ENCODE assay signal across 24 mouse cellular contexts in the genomic region with DNA sequence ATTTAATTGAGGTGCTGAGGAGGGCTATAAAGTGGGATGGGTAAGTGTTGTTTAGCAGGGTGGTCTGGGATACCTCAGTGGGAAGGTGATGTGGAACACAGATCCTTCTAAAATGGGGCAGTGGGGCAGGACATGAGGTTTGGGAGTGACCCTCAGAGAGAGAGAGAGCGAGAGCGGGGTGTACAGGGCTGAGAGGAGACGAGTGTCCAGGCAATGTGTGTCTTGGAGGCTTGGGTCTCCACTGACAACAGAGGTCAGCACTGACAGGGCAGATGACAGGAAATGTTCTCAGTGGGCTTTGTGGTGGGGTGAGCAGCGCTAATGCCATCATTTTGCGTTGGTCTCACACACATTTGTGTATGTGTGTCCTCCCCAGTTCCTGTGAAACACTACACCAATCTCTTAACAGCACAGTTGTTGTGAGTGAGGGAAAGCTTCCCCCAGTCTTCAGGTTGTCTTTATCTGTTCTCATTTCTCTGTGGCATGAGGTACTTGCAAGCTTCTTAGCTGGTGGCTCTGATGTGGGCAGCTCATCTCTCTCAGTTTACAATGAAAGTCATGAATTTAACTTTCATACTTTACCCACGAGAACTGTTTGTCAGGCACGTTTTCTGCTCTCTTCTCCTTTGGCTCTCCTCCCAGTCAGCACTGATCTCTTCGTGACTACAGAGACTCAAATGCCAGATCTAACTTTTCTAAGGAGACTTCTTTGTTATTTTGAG. TPM values are rescaled to one million over a fixed set of nuclear protein-coding genes. Genes with fewer than 3 reads are reported as not detected.
DNase-seq lines count a peak whose midpoint lies in the region; ATAC-seq and TF ChIP-seq lines count a peak whose summit lies in the region.
"Had no signal": no experiment of that assay in that cellular context is flagged by ENCODE, and none has a peak within 500 bp of the region (broad histone marks: within the 10 kb centered on the region; RNA-seq: fewer than 3 reads in every experiment).

No protein-coding gene starts in this region.

- no peak for DNase-seq in frontal cortex, postnatal 10 days (ENCODE audit: low spot score in 2 of 2)
- DNase-seq in lung, postnatal 0 days (ENCODE audit: low spot score): peak; percentile 12
- DNase-seq in lung, postnatal 25 days (ENCODE audit: low spot score): no peak
- peak; percentile 40 for DNase-seq in CD4-positive helper T cell, adult 2 months (ENCODE audit: low read depth, low spot score)
- DNase-seq in induced T-regulatory cell, adult 2 months (ENCODE audit: low read depth): peak; percentile 20
- DNase-seq in adrenal gland, postnatal 25 days: no peak
- no peak for DNase-seq in liver
- DNase-seq: adrenal gland, adult 2 months; cerebellum, postnatal 10 days; embryo, embryonic 11 days; forebrain, postnatal 0 days; gastrocnemius, adult 2 months; heart, postnatal 14 days; liver, embryonic 13.5 days; lung, postnatal 36 days; spleen, adult 18-20 months had no signal

- no peaks in the 10 kb centered on the region for H3K4me1 ChIP-seq in lung, postnatal 0 days (ENCODE audit: insufficient read depth, low read depth, low read length)
- H3K4me1 ChIP-seq: forebrain, embryonic 10.5 days; heart, embryonic 12.5 days; hindbrain, embryonic 13.5 days; limb, embryonic 12.5 days; liver, embryonic 13.5 days; stomach, embryonic 15.5 days had no signal

- peak; percentile 85 for ATAC-seq in frontal cortex, adult (ENCODE audit: low TSS enrichment)
- ATAC-seq in lung, postnatal 0 days: peak; percentile 57
- ATAC-seq: forebrain, postnatal 0 days; midbrain, embryonic 16.5 days had no signal

- H3K4me3 ChIP-seq in lung, postnatal 0 days (ENCODE audit: low read depth, low read length): no peak overlapping the region
- H3K4me3 ChIP-seq: forebrain, embryonic 10.5 days; gastrocnemius, adult 2 months; heart, embryonic 12.5 days; hindbrain, embryonic 13.5 days; kidney, embryonic 15.5 days; limb, embryonic 12.5 days; liver, embryonic 13.5 days; stomach, embryonic 15.5 days had no signal

- TF ChIP-seq EP300 in lung, postnatal 0 days (IDR thresholded peaks at IDR 0.05): no peak

- no peaks in the 10 kb centered on the region for H3K9me3 ChIP-seq in lung, postnatal 0 days (ENCODE audit: low read length)
- H3K9me3 ChIP-seq: forebrain, embryonic 10.5 days; heart, embryonic 12.5 days; hindbrain, embryonic 13.5 days; kidney, embryonic 15.5 days; limb, embryonic 12.5 days; liver, embryonic 13.5 days; stomach, embryonic 15.5 days had no signal

- H3K9ac ChIP-seq in lung, postnatal 0 days (replicated peaks; ENCODE audit: low read depth): no peak overlapping the region
- H3K9ac ChIP-seq: forebrain, postnatal 0 days; heart, embryonic 12.5 days; hindbrain, embryonic 13.5 days; kidney, embryonic 15.5 days; limb, embryonic 12.5 days; liver, embryonic 13.5 days; stomach, embryonic 15.5 days had no signal

- TF ChIP-seq CTCF in lung, postnatal 0 days (IDR thresholded peaks at IDR 0.05): no peak

- H3K27me3 ChIP-seq in lung, postnatal 0 days (replicated peaks; ENCODE audit: insufficient read depth, low read length): no peaks in the 10 kb centered on the region
- H3K27me3 ChIP-seq: heart, embryonic 12.5 days; hindbrain, embryonic 13.5 days; kidney, embryonic 15.5 days; limb, embryonic 12.5 days; liver, embryonic 13.5 days; stomach, embryonic 15.5 days had no signal

- 50% methylated on average over 8 of the region's 8 CpGs for WGBS in lung, postnatal 0 days

- peak overlapping the region; percentile 14; the same call in 1 of the 2 replicates for H3K27ac ChIP-seq in lung, postnatal 0 days (ENCODE audit: low read length)
- H3K27ac ChIP-seq: forebrain, embryonic 10.5 days; gastrocnemius, adult 2 months; hindbrain, embryonic 13.5 days; kidney, embryonic 15.5 days; limb, embryonic 12.5 days; liver, embryonic 13.5 days; stomach, embryonic 15.5 days had no signal

- H3K4me2 ChIP-seq in lung, postnatal 0 days (replicated peaks; ENCODE audit: low read depth, low read length): no peak overlapping the region
- H3K4me2 ChIP-seq: heart, embryonic 12.5 days; hindbrain, embryonic 13.5 days; kidney, embryonic 15.5 days; limb, embryonic 12.5 days; liver, embryonic 13.5 days; stomach, embryonic 15.5 days had no signal

- no peaks in the 10 kb centered on the region for H3K36me3 ChIP-seq in lung, postnatal 0 days (ENCODE audit: insufficient read depth, low read length)
- H3K36me3 ChIP-seq: stomach, embryonic 15.5 days had no signal

RNA-seq across cellular contexts. Expression of gene Ttc27, which starts 35.5 kb away (rescaled TPM):
- 8.6 and 8.8 TPM in 2 replicates for polyA plus RNA-seq in lung, postnatal 0 days (2015; fragmentation: Nextera tagmentation; extraction: Ambion mirVana)
- 24.2 and 31.7 TPM in 2 replicates for total RNA-seq in adrenal gland, postnatal 25 days (2021)

Comparison
In these comparisons a context has a peak if more than half of its experiments do, and no peak if none do; other contexts are left out.
1. DNase-seq: peak in lung, postnatal 0 days (single experiment), CD4-positive helper T cell, adult 2 months (single experiment) and induced T-regulatory cell, adult 2 months (single experiment); none in frontal cortex, postnatal 10 days (0 of 2), lung, postnatal 25 days (single experiment), adrenal gland, postnatal 25 days (single experiment) and liver (single experiment).